Mouse (Mus musculus) neural tube, embryonic 15.5 days (tissue): ENCODE data around the gene Ltbp1. TPM values are rescaled to one million over a fixed set of nuclear protein-coding genes. Genes with fewer than 3 reads are reported as not detected.

Experiments used
- ATAC-seq: fragments of 200-750 bp; cut with Nextera tagmentation; 2 replicates; pipeline ENCODE4 v1.8.0; 2017; ENCODE audit warnings: mild to moderate bottlenecking, moderate TSS enrichment, moderate library complexity; ENCODE audit not compliant: low FRiP score
- H3K27ac ChIP-seq: fragments of 300-500 bp; sonication (generic); replicated peaks from 2 replicates; pipeline ENCODE4 v1.5.1; 2015; ENCODE audit warnings: mild to moderate bottlenecking, inconsistent platforms
- H3K27me3 ChIP-seq: fragments of 300-500 bp; sonication (generic); replicated peaks from 2 replicates; pipeline ENCODE4 v1.6.1; 2015; ENCODE audit warnings: inconsistent platforms
- H3K36me3 ChIP-seq: fragments of 300-500 bp; sonication (generic); 2 replicates; pipeline ENCODE4 v1.6.1; 2015; ENCODE audit warnings: inconsistent platforms
- H3K4me1 ChIP-seq: fragments of 300-500 bp; sonication (generic); 2 replicates; pipeline ENCODE4 v1.6.1; 2015; ENCODE audit warnings: inconsistent platforms
- H3K4me2 ChIP-seq: fragments of 300-500 bp; sonication (generic); 2 replicates; pipeline ENCODE4 v1.6.1; 2015; ENCODE audit warnings: inconsistent platforms, mild to moderate bottlenecking, moderate library complexity
- H3K4me3 ChIP-seq: fragments of 300-500 bp; sonication (generic); replicated peaks from 2 replicates; pipeline ENCODE4 v1.5.1; 2015; ENCODE audit warnings: mild to moderate bottlenecking, inconsistent platforms
- H3K9ac ChIP-seq: fragments of 300-500 bp; sonication (generic); replicated peaks from 2 replicates; pipeline ENCODE4 v1.6.1; 2015; ENCODE audit warnings: mild to moderate bottlenecking, inconsistent platforms
- H3K9me3 ChIP-seq: fragments of 300-500 bp; sonication (generic); replicated peaks from 2 replicates; pipeline ENCODE4 v1.6.1; 2016; ENCODE audit warnings: inconsistent platforms
- WGBS: fragments of 180-500 bp; shearing (Covaris S2); methylation state at CpG from one replicate; pipeline ENCODE4 v1.1.7; 2015; ENCODE audit warnings: mixed read lengths; 5-methylcytosine and 5-hydroxymethylcytosine counted together
- polyA plus RNA-seq: library from polyadenylated mRNA; unstranded; fragments of >200 nt; fragmentation: Nextera tagmentation; extraction: Ambion mirVana; gene quantifications from 2 replicates; pipeline ENCODE4 v1.2.1, GENCODE M21; 2015

Gene Ltbp1
- polyA plus RNA-seq, 1 experiment from 2014 or later: 3.6 TPM

DNA sequence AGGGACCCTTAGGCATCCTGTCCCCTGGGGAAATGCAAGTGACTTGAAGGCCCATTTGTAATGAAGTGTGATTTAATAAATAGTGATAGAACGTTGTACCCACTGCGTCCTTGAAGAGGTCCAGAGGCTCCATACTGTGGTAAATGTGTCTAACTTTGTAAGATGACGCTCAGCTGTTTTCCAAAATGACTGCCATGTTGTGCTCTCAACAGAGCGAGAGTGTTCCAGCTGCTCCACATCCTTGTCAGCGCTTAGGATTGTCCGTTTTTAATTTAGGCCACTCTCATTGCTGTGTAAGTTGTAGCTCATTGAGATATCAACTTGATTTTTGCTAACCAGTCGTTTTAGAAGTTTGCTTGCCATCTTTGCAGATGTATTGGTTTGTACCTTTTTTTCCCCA lies 91.4 kb downstream of the Ltbp1 start:
- Histone ChIP-seq H3K27me3 (no peaks in the 10 kb centered on the region), H3K27ac (no peak overlapping the region), H3K36me3 (no peaks in the 10 kb centered on the region), H3K9me3 (no peaks in the 10 kb centered on the region), H3K4me1 (no peaks in the 10 kb centered on the region), H3K9ac (no peak overlapping the region), H3K4me2 (no peak overlapping the region), H3K4me3 (no peak overlapping the region)
- ATAC-seq: no peak
- WGBS: 67% methylated on average over 7 of the region's 7 CpGs

DNA sequence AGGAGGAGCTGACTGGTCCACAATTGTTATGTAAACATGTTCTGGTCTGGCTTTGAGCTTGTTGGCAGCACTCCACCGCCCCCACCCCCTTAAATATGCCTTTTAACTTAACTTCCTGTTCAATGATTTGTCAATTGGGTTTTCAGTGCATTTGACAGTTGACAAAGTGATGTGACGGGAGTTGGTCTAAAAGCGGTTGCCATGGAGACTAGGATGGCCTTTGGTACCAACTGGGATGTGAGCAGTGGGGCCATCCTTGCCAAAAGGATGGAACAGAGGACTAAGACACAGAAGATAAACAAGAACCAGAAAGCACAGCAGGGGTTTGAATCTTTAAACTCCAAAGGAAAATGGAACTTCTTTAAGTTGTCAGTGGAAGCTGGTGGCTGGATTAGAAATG lies 92.0 kb downstream of the Ltbp1 start:
- no peak overlapping the region for H3K4me2 ChIP-seq
- H3K27me3 ChIP-seq: no peaks in the 10 kb centered on the region
- no peak for ATAC-seq
- H3K9me3 ChIP-seq: no peaks in the 10 kb centered on the region
- H3K27ac ChIP-seq: no peak overlapping the region
- no peak overlapping the region for H3K9ac ChIP-seq
- no peaks in the 10 kb centered on the region for H3K36me3 ChIP-seq
- WGBS: 46% methylated on average over 3 of the region's 3 CpGs
- H3K4me1 ChIP-seq: no peaks in the 10 kb centered on the region
- no peak overlapping the region for H3K4me3 ChIP-seq

DNA sequence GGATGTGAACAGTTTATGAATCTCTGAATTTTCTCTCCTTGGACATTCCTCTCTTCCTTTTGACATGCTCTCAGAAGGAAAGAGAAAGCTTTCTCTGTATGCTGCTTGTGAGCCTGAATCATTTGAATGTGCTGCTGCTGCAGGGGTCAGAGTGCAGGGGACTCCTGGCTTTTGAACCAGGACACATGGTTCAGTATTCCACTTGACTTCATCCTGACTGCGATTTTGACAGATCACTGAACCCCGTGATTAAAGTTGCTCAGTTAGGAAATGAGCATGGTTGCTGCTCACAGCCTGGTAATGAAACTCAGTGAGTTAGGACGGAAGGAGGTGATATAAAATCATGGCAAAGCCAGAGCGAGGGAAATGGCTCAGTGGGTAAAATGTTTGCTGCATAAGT lies 95.8 kb downstream of the Ltbp1 start:
- Histone ChIP-seq H3K9me3 (no peaks in the 10 kb centered on the region), H3K4me2 (no peak overlapping the region), H3K27ac (no peak overlapping the region), H3K9ac (no peak overlapping the region), H3K27me3 (no peaks in the 10 kb centered on the region), H3K36me3 (no peaks in the 10 kb centered on the region), H3K4me3 (no peak overlapping the region), H3K4me1 (no peaks in the 10 kb centered on the region)
- 54% methylated on average over 4 of the region's 4 CpGs for WGBS
- no peak for ATAC-seq

DNA sequence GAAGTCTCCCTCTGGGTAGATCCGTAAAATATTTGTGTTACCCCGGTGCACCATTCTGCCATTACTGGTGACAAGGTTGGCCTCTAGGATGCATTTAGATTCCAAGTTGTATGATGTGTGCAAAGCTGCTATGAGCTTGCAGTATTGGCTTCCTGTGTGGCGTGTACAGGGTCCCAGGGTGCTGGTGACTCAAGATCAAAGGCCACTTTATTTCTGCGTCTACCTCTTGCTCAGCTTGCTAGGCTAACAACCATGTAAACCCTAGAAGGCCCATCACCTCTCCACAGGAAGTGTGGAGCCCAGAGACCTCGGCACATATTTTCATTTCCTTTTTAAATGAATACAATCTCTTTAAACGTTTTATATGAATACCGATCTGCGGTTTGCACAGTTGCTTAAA lies 96.6 kb downstream of the Ltbp1 start:
- H3K9ac ChIP-seq: no peak overlapping the region
- H3K27me3 ChIP-seq: no peaks in the 10 kb centered on the region
- no peaks in the 10 kb centered on the region for H3K4me1 ChIP-seq
- no peak overlapping the region for H3K27ac ChIP-seq
- no peaks in the 10 kb centered on the region for H3K9me3 ChIP-seq
- WGBS: 90% methylated on average over 8 of the region's 8 CpGs
- no peak overlapping the region for H3K4me2 ChIP-seq
- H3K4me3 ChIP-seq: no peak overlapping the region
- no peaks in the 10 kb centered on the region for H3K36me3 ChIP-seq
- ATAC-seq: no peak

- Histone ChIP-seq H3K9ac (no peak overlapping the region), H3K27ac (0 out of 2 replicates have a peak overlapping the region, but pooled peaks have one; percentile 33), H3K9me3 (no peaks in the 10 kb centered on the region), H3K4me1 (peaks cover 4% of the 10 kb centered on the region; the same call in 1 of the 2 replicates), H3K4me3 (no peak overlapping the region), H3K27me3 (no peaks in the 10 kb centered on the region), H3K36me3 (no peaks in the 10 kb centered on the region), H3K4me2 (peak overlapping the region; percentile 15)
- ATAC-seq: peak; percentile 49; the same call in 1 of the 2 replicates
- 30% methylated on average over 7 of the region's 7 CpGs for WGBS
These were observed 102.0 kb downstream of the Ltbp1 start for GRCm38 (mm10) chr17:75107412-75107811.

DNA sequence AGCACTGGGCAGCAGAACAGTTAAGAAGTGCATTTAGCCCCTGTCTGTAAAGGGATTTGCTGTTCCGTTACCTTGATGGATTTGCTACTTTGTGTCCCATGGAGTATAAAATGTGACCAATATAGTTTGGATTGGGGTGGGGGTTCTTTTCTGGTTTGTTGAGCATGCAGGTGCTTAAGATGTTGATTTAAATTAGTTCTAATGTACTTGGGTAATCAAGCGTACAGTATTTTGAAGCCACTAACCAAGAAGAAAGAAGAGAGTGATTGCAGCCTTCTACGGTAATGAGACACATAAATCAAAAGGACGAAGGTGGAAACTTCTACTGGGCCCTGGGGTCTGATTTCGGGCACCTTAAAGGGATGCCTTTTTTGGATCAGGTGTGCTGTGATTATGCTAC lies 102.5 kb downstream of the Ltbp1 start:
- no peak overlapping the region for H3K4me3 ChIP-seq
- peak overlapping the region; percentile 15; the same call in 1 of the 2 replicates for H3K4me2 ChIP-seq
- H3K9me3 ChIP-seq: no peaks in the 10 kb centered on the region
- no peak overlapping the region for H3K27ac ChIP-seq
- H3K9ac ChIP-seq: no peak overlapping the region
- ATAC-seq: peak; percentile 61; the same call in 1 of the 2 replicates
- peaks cover 4% of the 10 kb centered on the region; the same call in 1 of the 2 replicates for H3K4me1 ChIP-seq
- WGBS: 22% methylated on average over 5 of the region's 5 CpGs
- H3K27me3 ChIP-seq: no peaks in the 10 kb centered on the region
- no peaks in the 10 kb centered on the region for H3K36me3 ChIP-seq

GRCm38 (mm10) chr17:75109081-75109716 lies 103.8 kb downstream of the Ltbp1 start:
- H3K4me2 ChIP-seq: no peak overlapping the region
- H3K27ac ChIP-seq: no peak overlapping the region
- 67% methylated on average over 5 of the region's 5 CpGs for WGBS
- H3K9me3 ChIP-seq: no peaks in the 10 kb centered on the region
- H3K36me3 ChIP-seq: no peaks in the 10 kb centered on the region
- no peaks in the 10 kb centered on the region for H3K27me3 ChIP-seq
- no peak overlapping the region for H3K4me3 ChIP-seq
- H3K9ac ChIP-seq: no peak overlapping the region
- ATAC-seq: no peak
- peaks cover 4% of the 10 kb centered on the region; the same call in 1 of the 2 replicates for H3K4me1 ChIP-seq

GRCm38 (mm10) chr17:75110252-75111205 lies 105.2 kb downstream of the Ltbp1 start:
- Histone ChIP-seq H3K4me2 (no peak overlapping the region), H3K4me3 (no peak overlapping the region), H3K36me3 (no peaks in the 10 kb centered on the region), H3K27me3 (no peaks in the 10 kb centered on the region), H3K27ac (no peak overlapping the region), H3K4me1 (peaks cover 4% of the 10 kb centered on the region; the same call in 1 of the 2 replicates), H3K9ac (no peak overlapping the region), H3K9me3 (no peaks in the 10 kb centered on the region)
- WGBS: 93% methylated on average over 16 of the region's 16 CpGs
- ATAC-seq: no peak

DNA sequence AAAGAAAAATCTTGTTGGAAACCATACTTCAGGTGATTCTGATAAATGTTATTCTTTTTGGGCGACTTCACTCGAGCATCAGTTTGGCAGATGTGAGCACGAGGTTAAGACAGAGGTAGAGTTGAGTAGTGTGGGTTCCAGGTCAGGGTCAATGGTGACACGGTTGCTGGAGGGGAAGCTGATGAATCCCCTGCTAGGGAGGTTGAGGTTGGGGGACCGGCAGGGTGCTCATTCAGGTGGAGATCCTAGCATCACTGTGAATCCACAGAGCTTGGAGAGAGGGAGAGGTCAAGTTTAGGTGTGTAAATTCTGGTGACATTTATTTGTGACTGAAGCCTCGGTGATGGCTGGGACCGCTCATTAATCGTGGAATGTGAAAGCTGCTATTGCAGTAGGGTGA lies 110.2 kb downstream of the Ltbp1 start:
- no peaks in the 10 kb centered on the region for H3K27me3 ChIP-seq
- no peak for ATAC-seq
- WGBS: 56% methylated on average over 8 of the region's 8 CpGs
- no peak overlapping the region for H3K27ac ChIP-seq
- no peaks in the 10 kb centered on the region for H3K4me1 ChIP-seq
- no peak overlapping the region for H3K9ac ChIP-seq
- no peaks in the 10 kb centered on the region for H3K9me3 ChIP-seq
- no peaks in the 10 kb centered on the region for H3K36me3 ChIP-seq
- no peak overlapping the region for H3K4me2 ChIP-seq
- H3K4me3 ChIP-seq: no peak overlapping the region

DNA sequence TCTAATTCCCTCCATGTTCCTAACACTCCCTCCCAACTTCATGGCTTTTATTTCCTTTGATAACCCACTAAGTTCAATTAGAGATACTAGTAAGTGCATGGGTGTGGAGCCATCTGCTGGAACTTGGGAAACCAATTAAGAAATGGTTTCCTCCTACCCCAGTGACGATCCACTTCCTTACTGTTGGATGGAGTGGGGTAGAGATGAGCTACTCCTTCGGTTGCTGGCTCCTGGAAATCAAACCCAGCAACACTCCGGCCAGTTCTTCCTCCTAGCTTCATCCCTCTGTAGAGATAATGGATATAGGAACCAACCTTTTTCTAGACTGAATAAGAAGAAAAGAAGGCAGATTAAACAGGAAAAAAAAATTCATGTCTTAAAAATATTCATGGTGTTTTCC lies 113.5 kb downstream of the Ltbp1 start:
- WGBS: 93% methylated on average over 3 of the region's 3 CpGs
- no peaks in the 10 kb centered on the region for H3K27me3 ChIP-seq
- H3K36me3 ChIP-seq: no peaks in the 10 kb centered on the region

GRCm38 (mm10) chr17:75119422-75119821 lies 114.1 kb downstream of the Ltbp1 start:
- no peak for ATAC-seq
- Histone ChIP-seq H3K4me3 (no peak overlapping the region), H3K4me1 (no peaks in the 10 kb centered on the region)

More for the DNA sequence above, 113.5 kb downstream of the Ltbp1 start:
- no peaks in the 10 kb centered on the region for H3K9me3 ChIP-seq
- H3K4me1 ChIP-seq: no peaks in the 10 kb centered on the region
- no peak overlapping the region for H3K4me3 ChIP-seq
- H3K9ac ChIP-seq: no peak overlapping the region
- ATAC-seq: no peak
- no peak overlapping the region for H3K4me2 ChIP-seq
- H3K27ac ChIP-seq: no peak overlapping the region

GRCm38 (mm10) chr17:75120071-75120470 lies 114.7 kb downstream of the Ltbp1 start:
- WGBS: 53% methylated on average over 6 of the region's 6 CpGs
- no peak for ATAC-seq

More at GRCm38 (mm10) chr17:75119422-75119821, 114.1 kb downstream of the Ltbp1 start:
- H3K27ac ChIP-seq: no peak overlapping the region
- no peak overlapping the region for H3K9ac ChIP-seq
- H3K27me3 ChIP-seq: no peaks in the 10 kb centered on the region
- H3K36me3 ChIP-seq: no peaks in the 10 kb centered on the region
- H3K9me3 ChIP-seq: no peaks in the 10 kb centered on the region
- 79% methylated on average over 3 of the region's 3 CpGs for WGBS
- H3K4me2 ChIP-seq: no peak overlapping the region

More at GRCm38 (mm10) chr17:75120071-75120470, 114.7 kb downstream of the Ltbp1 start:
- Histone ChIP-seq H3K9me3 (no peaks in the 10 kb centered on the region), H3K27ac (no peak overlapping the region), H3K36me3 (no peaks in the 10 kb centered on the region), H3K4me3 (no peak overlapping the region), H3K4me1 (no peaks in the 10 kb centered on the region), H3K4me2 (no peak overlapping the region), H3K27me3 (no peaks in the 10 kb centered on the region), H3K9ac (no peak overlapping the region)
